Mouse (Mus musculus) E14TG2a.4 (cell line): Measurements from ENCODE around the gene Best2.

Source experiments
- CTCF ChIP-seq: conservative IDR thresholded peaks from 2 replicates; pipeline ENCODE4 v1.5.1; 2014; ENCODE audit warnings: low read length
- NANOG ChIP-seq: IDR thresholded peaks from 2 replicates; pipeline ENCODE4 v1.6.1; 2014; ENCODE audit warnings: borderline replicate concordance, low read length, mixed read lengths
- POU5F1 ChIP-seq: IDR thresholded peaks from 2 replicates; pipeline ENCODE4 v1.6.1; 2014; ENCODE audit warnings: low read length, borderline replicate concordance

GRCm38 (mm10) chr8:84968650-84969049 lies 45.7 kb downstream of the Best2 start:
- no peak for TF ChIP-seq POU5F1
- no peak for TF ChIP-seq CTCF
- TF ChIP-seq NANOG: no peak
